Mouse (Mus musculus) intestine, embryonic 16.5 days (tissue): ENCODE measurements around the gene Pmfbp1. TPM values are rescaled to one million over a fixed set of nuclear protein-coding genes. Genes with fewer than 3 reads are reported as not detected.
A peak's percentile ranks its signal among the peaks of the same experiment; 100 is the strongest.

Source experiments
- ATAC-seq: fragments of 200-750 bp; cut with Nextera tagmentation; 2 replicates; pipeline ENCODE4 v1.8.0; 2017; ENCODE audit warnings: moderate TSS enrichment, moderate library complexity
- H3K27ac ChIP-seq: fragments of 300-500 bp; sonication (generic); 2 replicates; pipeline ENCODE4 v1.5.1; 2014; ENCODE audit warnings: mild to moderate bottlenecking, low read length
- H3K27me3 ChIP-seq: fragments of 300-500 bp; sonication (generic); replicated peaks from 2 replicates; pipeline ENCODE4 v1.6.1; 2014; ENCODE audit warnings: low read length, control low read depth, mixed read lengths; ENCODE audit not compliant: control insufficient read depth, insufficient read depth
- H3K36me3 ChIP-seq: fragments of 300-500 bp; sonication (generic); 2 replicates; pipeline ENCODE4 v1.6.1; 2014; ENCODE audit warnings: low read length, control low read depth; ENCODE audit not compliant: control insufficient read depth, insufficient read depth
- H3K4me1 ChIP-seq: fragments of 300-500 bp; sonication (generic); 2 replicates; pipeline ENCODE4 v1.6.1; 2014; ENCODE audit warnings: low read length, control low read depth, mixed read lengths; ENCODE audit not compliant: control insufficient read depth, insufficient read depth
- H3K4me2 ChIP-seq: fragments of 300-500 bp; sonication (generic); 2 replicates; pipeline ENCODE4 v1.6.1; 2014; ENCODE audit warnings: low read depth, low read length, control low read depth
- H3K4me3 ChIP-seq: fragments of 300-500 bp; sonication (generic); 2 replicates; pipeline ENCODE4 v1.5.1; 2014; ENCODE audit warnings: mild to moderate bottlenecking, low read length
- H3K9ac ChIP-seq: fragments of 300-500 bp; sonication (generic); 2 replicates; pipeline ENCODE4 v1.6.1; 2014; ENCODE audit warnings: low read depth, low read length
- H3K9me3 ChIP-seq: fragments of 300-500 bp; sonication (generic); 2 replicates; pipeline ENCODE4 v1.6.1; 2016; ENCODE audit warnings: low read length, control low read depth; ENCODE audit not compliant: control insufficient read depth
- WGBS: fragments of 180-500 bp; shearing (Covaris S2); extraction: QIAGEN DNeasy Blood & Tissue Kit; methylation state at CpG from one replicate; pipeline ENCODE4 v1.1.7; 2014; 5-methylcytosine and 5-hydroxymethylcytosine counted together
- polyA plus RNA-seq: library from polyadenylated mRNA; unstranded; fragments of >200 nt; fragmentation: Nextera tagmentation; extraction: Ambion mirVana; gene quantifications from 2 replicates; pipeline ENCODE4 v1.2.1, GENCODE M21; 2015

The Pmfbp1 gene
- polyA plus RNA-seq, 1 experiment from 2014 or later = not detected

DNA sequence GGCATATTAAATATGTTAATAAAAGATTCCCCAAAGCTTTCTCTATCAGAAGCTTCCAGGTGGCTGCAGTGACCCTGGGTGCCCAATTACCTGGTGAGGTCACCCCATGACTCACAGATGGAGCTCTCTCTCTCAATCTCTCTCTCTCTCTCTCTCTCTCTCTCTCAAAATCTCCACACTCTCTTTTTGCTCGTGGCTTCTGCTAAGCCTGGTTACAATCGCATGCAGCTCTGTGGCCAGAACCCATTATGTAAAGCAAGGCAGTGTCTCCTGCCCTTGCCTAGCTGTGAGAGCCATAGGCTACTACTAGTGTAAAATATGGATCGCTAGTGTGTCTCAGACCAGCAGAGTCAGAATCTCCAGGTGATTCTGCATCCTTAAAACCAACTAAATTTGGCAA, 28.1 kb upstream of the Pmfbp1 start:
- no peak overlapping the region for H3K4me3 ChIP-seq
- H3K27ac ChIP-seq = no peak overlapping the region

DNA sequence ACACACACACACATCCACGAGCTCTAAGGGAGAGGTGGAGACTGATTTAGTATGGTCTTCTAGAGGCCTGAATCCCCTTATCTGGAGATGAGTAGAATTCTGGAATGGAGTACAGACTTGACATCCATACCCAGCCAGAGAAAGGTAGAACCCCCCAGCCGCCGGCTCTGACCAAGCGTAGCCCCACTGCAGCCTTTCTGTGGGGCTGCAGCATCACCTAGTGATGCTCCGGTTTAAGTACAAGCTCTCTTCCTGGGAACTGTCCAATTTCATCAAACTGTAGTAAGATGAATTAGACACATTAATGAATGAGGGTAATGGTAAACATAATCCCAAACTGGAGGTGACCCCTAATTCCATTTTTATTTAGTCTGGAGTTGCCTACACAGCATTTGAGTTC, 26.3 kb upstream of the Pmfbp1 start:
- H3K27ac ChIP-seq = no peak overlapping the region
- no peaks in the 10 kb centered on the region for H3K36me3 ChIP-seq
- no peak overlapping the region for H3K9ac ChIP-seq
- H3K4me1 ChIP-seq = peaks cover 4% of the 10 kb centered on the region
- no peak for ATAC-seq
- H3K27me3 ChIP-seq = no peaks in the 10 kb centered on the region
- H3K4me3 ChIP-seq = no peak overlapping the region
- H3K4me2 ChIP-seq = no peak overlapping the region
- H3K9me3 ChIP-seq = no peaks in the 10 kb centered on the region
- WGBS = 33% methylated on average over 5 of the region's 5 CpGs

More for the DNA sequence above, 28.1 kb upstream of the Pmfbp1 start:
- Histone ChIP-seq H3K27me3 (no peaks in the 10 kb centered on the region), H3K4me2 (no peak overlapping the region), H3K9ac (no peak overlapping the region), H3K4me1 (peaks cover 4% of the 10 kb centered on the region), H3K36me3 (no peaks in the 10 kb centered on the region), H3K9me3 (no peaks in the 10 kb centered on the region)
- no peak for ATAC-seq
- 68% methylated on average over 3 of the region's 3 CpGs for WGBS

DNA sequence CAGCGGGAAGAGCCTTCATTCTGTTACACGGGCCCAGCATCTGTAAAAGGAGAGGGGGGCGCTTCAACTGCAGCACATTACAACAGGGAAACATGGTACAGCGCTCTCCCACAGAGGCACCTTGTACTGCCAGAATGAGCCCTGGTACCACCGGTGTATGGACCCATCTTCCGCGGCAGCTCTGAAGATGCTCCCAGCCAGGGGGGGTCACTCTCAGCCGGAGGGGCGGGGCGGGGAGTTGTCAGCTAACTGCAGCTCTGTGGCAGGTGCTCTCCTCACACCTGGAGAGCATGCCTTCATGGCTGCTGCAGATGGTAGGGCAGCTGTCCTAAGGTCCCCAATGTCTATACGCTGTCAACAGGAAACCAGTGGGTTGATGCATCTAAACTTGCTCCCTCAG, 25.7 kb upstream of the Pmfbp1 start:
- no peak overlapping the region for H3K4me2 ChIP-seq
- no peak overlapping the region for H3K9ac ChIP-seq
- no peak for ATAC-seq
- peaks cover 4% of the 10 kb centered on the region for H3K4me1 ChIP-seq
- H3K27me3 ChIP-seq = no peaks in the 10 kb centered on the region
- H3K36me3 ChIP-seq = no peaks in the 10 kb centered on the region
- H3K27ac ChIP-seq = no peak overlapping the region
- WGBS = 79% methylated on average over 11 of the region's 11 CpGs
- no peaks in the 10 kb centered on the region for H3K9me3 ChIP-seq
- H3K4me3 ChIP-seq = no peak overlapping the region

DNA sequence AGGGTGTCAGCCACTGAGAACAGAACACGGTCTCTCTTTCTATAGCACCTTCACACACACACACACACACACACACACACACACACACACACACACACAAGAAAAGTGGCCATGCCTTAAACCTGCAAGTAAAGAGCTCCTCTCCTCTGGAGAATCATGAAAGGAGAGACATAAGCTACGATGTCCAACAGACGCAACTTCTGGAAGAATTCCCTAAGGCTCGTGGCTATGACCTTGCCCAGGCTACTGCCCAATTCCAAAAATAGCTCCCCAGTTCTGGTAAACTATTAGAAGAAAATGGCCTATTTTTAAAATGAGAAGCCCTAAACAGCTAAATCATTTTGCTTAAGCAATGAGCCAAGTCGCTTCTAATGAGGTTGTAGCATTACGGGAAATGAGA, 22.0 kb upstream of the Pmfbp1 start:
- no peaks in the 10 kb centered on the region for H3K4me1 ChIP-seq
- WGBS = 76% methylated on average over 6 of the region's 6 CpGs
- no peak overlapping the region for H3K4me2 ChIP-seq
- H3K9me3 ChIP-seq = no peaks in the 10 kb centered on the region
- no peak overlapping the region for H3K27ac ChIP-seq
- H3K9ac ChIP-seq = no peak overlapping the region
- H3K27me3 ChIP-seq = no peaks in the 10 kb centered on the region
- no peak overlapping the region for H3K4me3 ChIP-seq
- no peaks in the 10 kb centered on the region for H3K36me3 ChIP-seq
- ATAC-seq = no peak

DNA sequence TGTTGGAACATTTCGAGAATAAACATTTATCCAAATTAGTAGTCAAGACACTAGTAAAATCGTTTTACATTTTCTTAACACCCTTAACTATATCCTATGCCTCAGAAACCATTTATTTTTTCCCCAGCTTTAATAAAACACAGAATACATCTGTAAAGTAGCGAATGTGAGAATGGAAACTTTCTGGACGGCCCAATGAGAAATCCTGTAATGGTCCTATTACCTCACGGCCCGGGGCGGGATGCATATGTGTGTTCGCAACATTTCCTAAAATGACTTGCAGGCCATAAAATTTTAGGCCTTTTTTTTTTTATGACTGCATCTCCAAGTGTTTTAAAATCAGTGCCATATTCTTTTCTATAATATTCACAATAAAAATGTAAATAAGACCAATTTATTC, 21.4 kb upstream of the Pmfbp1 start:
- H3K4me2 ChIP-seq = no peak overlapping the region
- ATAC-seq = no peak
- no peaks in the 10 kb centered on the region for H3K36me3 ChIP-seq
- 77% methylated on average over 8 of the region's 8 CpGs for WGBS
- no peak overlapping the region for H3K9ac ChIP-seq
- no peak overlapping the region for H3K27ac ChIP-seq
- no peaks in the 10 kb centered on the region for H3K9me3 ChIP-seq
- no peaks in the 10 kb centered on the region for H3K27me3 ChIP-seq
- H3K4me1 ChIP-seq = no peaks in the 10 kb centered on the region
- no peak overlapping the region for H3K4me3 ChIP-seq

DNA sequence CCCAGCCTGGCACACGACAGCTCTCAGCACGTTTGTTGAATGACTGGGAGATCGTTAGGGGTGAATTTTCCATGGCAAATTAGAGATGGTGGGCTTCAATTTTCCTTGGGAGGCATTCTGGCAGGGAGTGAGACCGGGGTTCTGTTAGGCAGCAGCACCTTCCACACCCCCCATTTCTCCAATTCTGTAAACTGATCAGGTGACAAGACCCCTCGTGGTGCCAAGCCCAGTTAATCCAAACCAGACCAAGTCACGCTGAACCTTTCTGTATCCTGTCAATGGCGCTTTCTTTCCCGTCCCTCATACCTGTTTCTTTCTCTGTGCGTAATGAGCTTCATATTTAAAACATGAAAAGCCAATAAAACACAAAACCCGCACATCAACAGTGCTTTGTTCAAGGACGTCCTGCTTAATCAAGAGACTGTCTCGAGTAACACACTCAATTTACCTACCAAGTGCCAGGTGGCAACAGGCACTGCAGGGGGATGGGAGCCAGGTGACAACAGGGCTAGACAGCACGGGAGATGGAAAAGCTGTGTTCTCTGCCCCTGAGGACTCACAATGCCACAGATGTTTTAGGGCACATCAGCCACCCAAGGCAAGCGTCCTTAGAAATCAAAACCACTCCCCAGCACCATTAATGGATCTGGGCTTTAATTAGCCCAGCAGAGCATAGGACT, 19.2 kb upstream of the Pmfbp1 start:
- ATAC-seq = no peak
- Histone ChIP-seq H3K27ac (no peak overlapping the region), H3K36me3 (no peaks in the 10 kb centered on the region), H3K4me2 (no peak overlapping the region), H3K9me3 (no peaks in the 10 kb centered on the region), H3K4me1 (no peaks in the 10 kb centered on the region), H3K4me3 (no peak overlapping the region), H3K27me3 (no peaks in the 10 kb centered on the region), H3K9ac (no peak overlapping the region)
- WGBS = 60% methylated on average over 14 of the region's 14 CpGs

DNA sequence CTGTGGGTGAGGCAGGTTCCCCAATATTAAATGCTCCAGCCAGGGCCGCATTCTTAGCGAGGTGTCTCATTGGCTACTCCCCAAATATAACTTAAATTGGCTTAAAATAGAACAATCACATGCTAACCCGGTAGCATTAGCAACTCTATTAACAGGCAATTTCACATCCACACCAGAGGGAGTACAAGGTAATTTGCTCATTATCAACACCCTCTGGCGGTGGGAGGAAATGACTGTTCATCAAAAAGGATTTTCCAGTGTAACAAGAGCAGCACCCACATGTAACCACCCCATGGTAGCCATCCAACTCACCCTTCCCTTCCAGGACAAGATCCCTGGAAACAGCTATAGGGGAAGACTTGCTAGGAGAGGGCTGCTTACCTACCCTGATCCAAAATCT, 18.4 kb upstream of the Pmfbp1 start:
- Histone ChIP-seq H3K9me3 (no peaks in the 10 kb centered on the region), H3K27me3 (no peaks in the 10 kb centered on the region), H3K9ac (no peak overlapping the region), H3K4me1 (no peaks in the 10 kb centered on the region), H3K4me2 (no peak overlapping the region), H3K27ac (no peak overlapping the region), H3K4me3 (no peak overlapping the region), H3K36me3 (no peaks in the 10 kb centered on the region)
- WGBS = 65% methylated on average over 4 of the region's 4 CpGs
- no peak for ATAC-seq

DNA sequence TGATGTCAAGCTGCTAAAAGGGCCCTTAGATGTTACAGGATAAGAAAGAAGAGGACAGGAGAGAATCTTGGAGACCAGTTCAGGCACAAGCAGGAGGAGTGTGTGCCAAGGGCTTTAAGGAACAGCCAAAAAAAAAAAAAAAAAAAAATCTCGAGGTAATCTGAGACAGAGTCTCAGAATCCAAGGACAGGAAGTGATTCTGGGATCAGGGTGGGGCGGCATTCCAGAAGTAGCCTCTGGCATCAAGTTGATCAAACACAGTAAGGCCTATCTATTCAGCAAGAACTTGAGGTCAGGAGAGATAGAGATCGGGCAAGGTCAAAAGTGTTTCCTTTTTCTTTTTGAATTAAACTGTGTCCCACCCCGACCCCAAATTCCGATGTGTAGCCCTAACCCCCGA, 15.2 kb upstream of the Pmfbp1 start:
- no peak for ATAC-seq
- WGBS = 69% methylated on average over 6 of the region's 6 CpGs

DNA sequence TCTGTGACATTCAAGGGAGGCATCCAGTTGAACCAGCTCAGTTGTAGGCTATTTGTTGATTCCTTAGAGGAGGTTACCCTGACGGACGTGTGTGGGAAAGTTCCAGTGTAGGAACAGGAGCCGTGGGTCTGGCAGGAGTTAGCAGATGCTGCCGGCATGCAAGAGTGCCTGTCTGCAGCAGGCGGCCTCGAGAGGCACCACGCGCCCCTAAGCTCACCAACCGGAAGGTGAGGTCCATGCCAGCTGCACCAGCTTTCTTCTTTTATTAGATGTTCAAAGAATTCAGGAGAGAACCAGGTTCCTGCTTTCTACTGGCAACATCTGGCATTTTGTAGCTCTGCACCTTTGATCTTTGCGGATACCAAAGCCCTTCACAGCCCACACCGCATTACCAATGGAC, 9.1 kb upstream of the Pmfbp1 start:
- Histone ChIP-seq H3K27ac (no peak overlapping the region), H3K4me3 (no peak overlapping the region), H3K9me3 (no peaks in the 10 kb centered on the region), H3K36me3 (no peaks in the 10 kb centered on the region), H3K27me3 (no peaks in the 10 kb centered on the region), H3K4me1 (0 out of 2 replicates have a peak, but pooled peaks cover 2% of the 10 kb centered on the region), H3K9ac (no peak overlapping the region), H3K4me2 (0 out of 2 replicates have a peak overlapping the region, but pooled peaks have one; percentile 9)
- ATAC-seq = no peak
- WGBS = 73% methylated on average over 11 of the region's 11 CpGs

More for the DNA sequence above, 15.2 kb upstream of the Pmfbp1 start:
- Histone ChIP-seq H3K27me3 (no peaks in the 10 kb centered on the region), H3K27ac (no peak overlapping the region), H3K9ac (no peak overlapping the region), H3K36me3 (no peaks in the 10 kb centered on the region), H3K4me1 (no peaks in the 10 kb centered on the region), H3K4me2 (no peak overlapping the region), H3K4me3 (no peak overlapping the region), H3K9me3 (no peaks in the 10 kb centered on the region)

DNA sequence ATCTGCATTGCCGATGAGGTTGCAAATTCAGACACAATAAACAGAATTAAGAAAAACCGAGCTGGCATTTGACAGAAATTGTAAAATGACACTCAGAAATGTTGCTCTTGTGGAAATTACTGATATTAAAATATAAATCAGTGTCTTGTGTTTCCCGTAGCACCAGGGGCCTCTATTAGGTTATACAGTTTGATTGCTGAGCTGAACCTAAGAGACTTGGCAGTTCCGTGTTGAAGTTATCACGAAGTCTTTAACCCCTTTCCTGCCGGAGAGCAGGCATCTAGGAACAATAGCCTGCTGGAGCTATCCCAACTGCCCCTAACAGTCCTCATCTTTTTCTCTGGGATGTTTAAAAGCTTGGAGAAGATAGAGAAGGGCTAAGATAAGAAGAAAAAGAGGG, 8.3 kb upstream of the Pmfbp1 start:
- 27% methylated on average over 6 of the region's 6 CpGs for WGBS
- Histone ChIP-seq H3K9me3 (no peaks in the 10 kb centered on the region), H3K27me3 (no peaks in the 10 kb centered on the region), H3K36me3 (no peaks in the 10 kb centered on the region), H3K4me1 (0 out of 2 replicates have a peak, but pooled peaks cover 2% of the 10 kb centered on the region), H3K4me2 (no peak overlapping the region), H3K27ac (no peak overlapping the region), H3K9ac (no peak overlapping the region), H3K4me3 (no peak overlapping the region)
- no peak for ATAC-seq
